13 mouse cellular contexts compared by ENCODE assay signal in the genomic region with DNA sequence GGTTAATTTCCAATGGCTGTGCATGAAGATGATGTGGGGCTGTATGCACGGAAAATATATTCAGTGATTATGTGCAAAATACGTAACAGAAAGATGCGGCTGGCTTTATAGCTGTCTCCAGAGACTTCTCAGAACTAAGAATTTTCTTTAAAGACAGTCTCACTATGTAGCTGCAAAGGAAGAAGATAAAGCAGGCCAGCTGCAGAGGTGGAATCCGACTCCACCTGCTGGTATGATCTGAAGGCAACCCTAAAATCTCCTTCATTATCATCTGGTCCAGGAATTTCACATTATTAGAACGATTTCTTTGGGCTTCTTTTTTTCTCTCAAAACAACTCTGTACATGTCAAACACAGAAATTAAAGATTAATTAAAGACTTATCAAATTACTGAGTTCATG.
DNase-seq lines count a peak whose midpoint lies in the region; ATAC-seq and TF ChIP-seq lines count a peak whose summit lies in the region.
"Had no signal": no experiment of that assay in that cellular context is flagged by ENCODE, and none has a peak within 500 bp of the region (broad histone marks: within the 10 kb centered on the region; RNA-seq: fewer than 3 reads in every experiment).

No protein-coding gene starts in this region.

- H3K9me3 ChIP-seq in kidney, embryonic 15.5 days (replicated peaks) = no peaks in the 10 kb centered on the region
- H3K9me3 ChIP-seq in ES-Bruce4 (replicated peaks; ENCODE audit: control insufficient read depth, insufficient read depth, low read length, poor library complexity, severe bottlenecking) = no peaks in the 10 kb centered on the region
- H3K9me3 ChIP-seq in hindbrain, embryonic 16.5 days (ENCODE audit: control insufficient read depth, low read length) = no peaks in the 10 kb centered on the region
- H3K9me3 ChIP-seq: embryonic facial prominence, embryonic 12.5 days; limb, embryonic 12.5 days; megakaryocyte, embryonic 14.5 days had no signal

- 65% methylated on average over 5 of the region's 5 CpGs for WGBS in kidney, adult 2 months
- whole genome bisulfite sequencing in kidney, embryonic 15.5 days = 76% methylated on average over 5 of the region's 5 CpGs
- WGBS in hindbrain, embryonic 16.5 days = 67% methylated on average over 5 of the region's 5 CpGs

- no peak overlapping the region for H3K4me3 ChIP-seq in kidney, adult 2 months (ENCODE audit: insufficient read depth, low read depth, low read length)
- no peak overlapping the region for H3K4me3 ChIP-seq in kidney, embryonic 15.5 days (replicated peaks)
- no peak overlapping the region for H3K4me3 ChIP-seq in ES-Bruce4 (ENCODE audit: low read depth, low read length)
- no peak overlapping the region for H3K4me3 ChIP-seq in hindbrain, embryonic 16.5 days (ENCODE audit: low read length)
- H3K4me3 ChIP-seq: embryonic facial prominence, embryonic 12.5 days; limb, embryonic 12.5 days; megakaryocyte, embryonic 14.5 days had no signal

- TF ChIP-seq POLR2A in kidney, adult 2 months (IDR thresholded peaks at IDR 0.05; ENCODE audit: low read depth, low read length) = no peak
- TF ChIP-seq POLR2A in ES-Bruce4 (IDR thresholded peaks at IDR 0.05; ENCODE audit: insufficient read depth, low read length) = no peak

- no peaks in the 10 kb centered on the region for H3K4me1 ChIP-seq in kidney, adult 2 months (ENCODE audit: control insufficient read depth, insufficient read depth, low read length)
- H3K4me1 ChIP-seq in kidney, embryonic 15.5 days = no peaks in the 10 kb centered on the region
- no peaks in the 10 kb centered on the region for H3K4me1 ChIP-seq in ES-Bruce4 (ENCODE audit: control insufficient read depth, insufficient read depth, low read length)
- no peaks in the 10 kb centered on the region for H3K4me1 ChIP-seq in hindbrain, embryonic 16.5 days (ENCODE audit: control insufficient read depth, insufficient read depth, low read depth, low read length)
- H3K4me1 ChIP-seq: embryonic facial prominence, embryonic 12.5 days; limb, embryonic 12.5 days had no signal

- H3K9ac ChIP-seq in kidney, embryonic 15.5 days = no peak overlapping the region
- H3K9ac ChIP-seq in ES-Bruce4 (ENCODE audit: low read depth, poor library complexity, severe bottlenecking) = no peak overlapping the region
- no peak overlapping the region for H3K9ac ChIP-seq in hindbrain, embryonic 16.5 days (ENCODE audit: low read depth, low read length)
- H3K9ac ChIP-seq: embryonic facial prominence, embryonic 12.5 days; limb, embryonic 12.5 days had no signal

- H3K36me3 ChIP-seq in kidney, adult 2 months (ENCODE audit: control insufficient read depth, insufficient read depth, low read length) = no peaks in the 10 kb centered on the region
- no peaks in the 10 kb centered on the region for H3K36me3 ChIP-seq in kidney, embryonic 15.5 days
- H3K36me3 ChIP-seq in ES-Bruce4 (ENCODE audit: control insufficient read depth, insufficient read depth, low read length, poor library complexity, severe bottlenecking) = no peaks in the 10 kb centered on the region
- no peaks in the 10 kb centered on the region for H3K36me3 ChIP-seq in hindbrain, embryonic 16.5 days (ENCODE audit: control insufficient read depth, insufficient read depth, low read length)
- H3K36me3 ChIP-seq: embryonic facial prominence, embryonic 12.5 days; limb, embryonic 12.5 days had no signal

- no peak overlapping the region for H3K27ac ChIP-seq in kidney, adult 2 months (ENCODE audit: insufficient read depth, low read depth, low read length)
- no peak overlapping the region for H3K27ac ChIP-seq in kidney, embryonic 15.5 days
- no peak overlapping the region for H3K27ac ChIP-seq in ES-Bruce4 (ENCODE audit: insufficient read depth, low read length)
- no peak overlapping the region for H3K27ac ChIP-seq in hindbrain, embryonic 16.5 days (ENCODE audit: low read depth, low read length)
- H3K27ac ChIP-seq: embryonic facial prominence, embryonic 12.5 days; limb, embryonic 12.5 days had no signal

- no peaks in the 10 kb centered on the region for H3K27me3 ChIP-seq in kidney, adult 2 months (replicated peaks; ENCODE audit: control insufficient read depth, insufficient read depth, low read length)
- H3K27me3 ChIP-seq in kidney, embryonic 15.5 days = no peaks in the 10 kb centered on the region
- no peaks in the 10 kb centered on the region for H3K27me3 ChIP-seq in ES-Bruce4 (ENCODE audit: control insufficient read depth, insufficient read depth, low read length, poor library complexity, severe bottlenecking)
- no peaks in the 10 kb centered on the region for H3K27me3 ChIP-seq in hindbrain, embryonic 16.5 days (replicated peaks; ENCODE audit: control insufficient read depth, insufficient read depth, low read length)
- H3K27me3 ChIP-seq: embryonic facial prominence, embryonic 12.5 days; megakaryocyte, embryonic 14.5 days had no signal

- ATAC-seq in kidney, embryonic 15.5 days (replicated peaks; ENCODE audit: low FRiP score) = no peak
- ATAC-seq in hindbrain, embryonic 16.5 days = peak; percentile 86

- TF ChIP-seq CTCF in kidney, adult 2 months (conservative IDR thresholded peaks at IDR 0.05; ENCODE audit: insufficient read depth, insufficient read length, low read depth, low read length) = peak; percentile 26; the same call in 1 of the 2 replicates
- peak; percentile 25 for TF ChIP-seq CTCF in ES-Bruce4 (IDR thresholded peaks at IDR 0.05; ENCODE audit: low read depth, low read length)

- no peak overlapping the region for H3K4me2 ChIP-seq in kidney, embryonic 15.5 days
- H3K4me2 ChIP-seq in hindbrain, embryonic 16.5 days (ENCODE audit: low read length) = no peak overlapping the region
- H3K4me2 ChIP-seq: embryonic facial prominence, embryonic 12.5 days; limb, embryonic 12.5 days had no signal

- DNase-seq in adrenal gland, postnatal 10 days = peak; percentile 29
- no peak for DNase-seq in adrenal gland, adult 8-10 months
- no peak for DNase-seq in kidney, adult 2 months
- no peak for DNase-seq in thymus, postnatal 0 days (ENCODE audit: low spot score)
- no peak for DNase-seq in natural killer cell, adult 2 months (ENCODE audit: low spot score in 2 of 2)
- DNase-seq: heart, adult 18-20 months; kidney, adult 8-10 months had no signal

- TF ChIP-seq EP300 in ES-Bruce4 (IDR thresholded peaks at IDR 0.05; ENCODE audit: insufficient read depth, low read depth, low read length) = no peak
